Mouse (Mus musculus) kidney, adult 2 months (tissue): Measurements from ENCODE around the gene Med12l.

Experiments
- CTCF ChIP-seq: fragments of 200-500 bp; conservative IDR thresholded peaks from 2 replicates; pipeline ENCODE4 v1.5.1; 2011; ENCODE audit warnings: low read depth, mild to moderate bottlenecking, control low read depth, low read length, moderate library complexity, mixed read lengths; ENCODE audit not compliant: insufficient read depth, insufficient read length
- POLR2A ChIP-seq: fragments of 200-500 bp; IDR thresholded peaks from one replicate; pipeline ENCODE4 v1.6.1; 2011; ENCODE audit warnings: low read depth, low read length, control low read depth

DNA sequence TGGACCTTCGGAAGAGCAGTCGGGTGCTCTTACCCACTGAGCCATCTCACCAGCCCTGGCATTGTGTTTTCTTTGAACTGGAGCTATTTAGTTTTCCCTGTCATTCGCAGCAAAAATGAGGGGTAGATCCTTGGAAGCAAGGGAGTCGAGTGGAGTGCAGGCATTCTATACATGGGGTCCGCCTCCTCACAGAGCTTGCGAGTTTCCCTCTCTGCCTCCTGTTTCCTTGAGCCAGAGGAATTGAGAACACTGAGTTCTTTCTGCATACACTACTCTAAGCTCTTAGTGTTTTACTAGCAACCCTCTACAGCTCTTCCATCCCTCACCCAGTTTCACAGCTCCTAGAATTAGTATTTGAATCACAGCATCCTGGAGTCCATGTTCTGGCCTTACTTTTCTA lies 149.8 kb downstream of the Med12l start:
- TF ChIP-seq POLR2A (no peak), CTCF (no peak)
